Mouse (Mus musculus): Measurements from ENCODE around the gene Chrnb1. TPM values are rescaled to one million over a fixed set of nuclear protein-coding genes. Genes with fewer than 3 reads are reported as not detected.

Gene Chrnb1
- polyA plus RNA-seq, 1 experiment from 2014 or later = 3.5 TPM

DNA sequence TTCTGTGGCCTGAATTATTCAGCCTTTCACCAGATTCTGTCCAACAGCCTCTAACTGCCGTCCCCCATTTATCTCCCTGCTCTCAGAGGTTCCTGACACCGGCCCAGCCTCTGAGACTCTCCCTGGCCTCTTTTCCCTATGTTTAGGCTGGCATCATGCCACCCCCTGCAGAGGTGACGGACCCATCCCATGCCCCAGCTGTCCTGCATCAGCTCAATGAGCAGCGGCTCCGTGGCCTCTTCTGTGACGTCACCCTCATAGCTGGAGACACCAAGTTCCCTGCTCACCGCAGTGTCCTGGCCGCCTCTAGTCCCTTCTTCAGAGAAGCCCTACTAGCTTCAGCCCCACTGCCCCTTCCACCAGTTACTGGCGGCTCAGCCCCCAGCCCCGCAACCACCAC is 20.0 kb downstream of the Chrnb1 start:
- 69% methylated on average over 10 of the region's 10 CpGs for WGBS
- no peaks in the 10 kb centered on the region for H3K9me3 ChIP-seq (ENCODE audit: control insufficient read depth, low read length)
- H3K4me3 ChIP-seq (ENCODE audit: low read depth, low read length) = no peak overlapping the region
- no peak overlapping the region for H3K27ac ChIP-seq (ENCODE audit: low read depth)
- ATAC-seq (replicated peaks; ENCODE audit: low FRiP score, low TSS enrichment, low read depth) (no peak), DNase-seq (ENCODE audit: low spot score) (no peak)
- H3K27me3 ChIP-seq (replicated peaks; ENCODE audit: control insufficient read depth, insufficient read depth, low read length) = no peaks in the 10 kb centered on the region
- no peaks in the 10 kb centered on the region for H3K4me1 ChIP-seq (replicated peaks; ENCODE audit: control insufficient read depth, insufficient read depth, low read length)
- H3K4me2 ChIP-seq (ENCODE audit: low read length) = no peak overlapping the region
- no peaks in the 10 kb centered on the region; the same call in 1 of the 2 replicates for H3K36me3 ChIP-seq (ENCODE audit: control insufficient read depth, insufficient read depth, low read length)
- H3K9ac ChIP-seq (ENCODE audit: low read length) = no peak overlapping the region

GRCm38 (mm10) chr11:69774961-69775360 is 20.8 kb downstream of the Chrnb1 start:
- 66% methylated on average over 5 of the region's 5 CpGs for WGBS
- H3K4me3 ChIP-seq (ENCODE audit: low read depth, low read length) = no peak overlapping the region
- ATAC-seq (replicated peaks; ENCODE audit: low FRiP score, low TSS enrichment, low read depth) (no peak), DNase-seq (ENCODE audit: low spot score) (no peak)
- no peak overlapping the region for H3K27ac ChIP-seq (ENCODE audit: low read depth)
- no peak overlapping the region for H3K4me2 ChIP-seq (ENCODE audit: low read length)
- no peak overlapping the region for H3K9ac ChIP-seq (ENCODE audit: low read length)
- no peaks in the 10 kb centered on the region; the same call in 1 of the 2 replicates for H3K36me3 ChIP-seq (ENCODE audit: control insufficient read depth, insufficient read depth, low read length)
- no peaks in the 10 kb centered on the region for H3K27me3 ChIP-seq (replicated peaks; ENCODE audit: control insufficient read depth, insufficient read depth, low read length)
- H3K9me3 ChIP-seq (ENCODE audit: control insufficient read depth, low read length) = no peaks in the 10 kb centered on the region
- H3K4me1 ChIP-seq (replicated peaks; ENCODE audit: control insufficient read depth, insufficient read depth, low read length) = no peaks in the 10 kb centered on the region

- H3K27ac ChIP-seq (ENCODE audit: low read depth) = 0 out of 2 replicates have a peak overlapping the region, but pooled peaks have one; percentile 3
These were observed 28.2 kb downstream of the Chrnb1 start for GRCm38 (mm10) chr11:69767625-69767909.

DNA sequence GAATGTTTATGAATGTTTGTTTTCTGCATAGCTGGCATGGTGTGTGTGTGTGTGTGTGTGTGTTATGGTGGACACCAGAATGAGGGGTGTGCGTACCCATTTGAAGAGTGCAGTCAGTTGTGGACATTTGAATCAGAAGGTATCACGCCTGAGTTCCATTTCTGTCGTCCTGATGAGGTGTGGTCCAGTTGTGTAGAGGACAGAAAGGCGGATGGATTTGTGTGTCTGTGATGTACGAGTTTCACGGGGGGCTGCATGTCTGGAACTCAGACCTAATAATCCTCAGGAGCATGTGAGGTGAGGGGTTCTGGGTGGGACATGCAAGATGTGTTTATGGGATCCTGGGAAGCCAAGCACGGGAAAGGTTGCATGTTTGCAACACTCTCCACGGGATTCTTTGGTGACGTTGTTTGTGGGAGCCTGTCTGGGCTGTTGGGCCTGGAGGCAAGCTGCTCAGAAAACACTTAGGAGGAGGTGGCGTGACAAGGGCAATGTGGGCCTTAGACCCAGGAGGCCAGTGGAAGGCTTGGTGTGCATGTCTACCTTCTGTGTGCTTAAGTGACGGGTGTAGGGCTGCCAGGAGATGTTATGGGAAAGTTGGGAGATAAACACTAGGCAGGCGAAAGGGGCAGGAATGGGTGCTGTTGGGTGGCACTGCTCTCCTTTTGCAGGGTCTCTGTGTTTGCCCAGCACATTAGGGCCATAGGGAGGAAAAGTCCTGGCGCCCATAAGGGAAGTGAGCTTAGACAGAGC is 28.7 kb downstream of the Chrnb1 start:
- Histone ChIP-seq H3K27ac (ENCODE audit: low read depth) (0 out of 2 replicates have a peak overlapping the region, but pooled peaks have one; percentile 3), H3K9ac (ENCODE audit: low read length) (0 out of 2 replicates have a peak overlapping the region, but pooled peaks have one; percentile 94), H3K4me3 (ENCODE audit: low read depth, low read length) (peak overlapping the region; percentile 77), H3K27me3 (replicated peaks; ENCODE audit: control insufficient read depth, insufficient read depth, low read length) (no peaks in the 10 kb centered on the region), H3K4me2 (ENCODE audit: low read length) (peak overlapping the region; percentile 67), H3K4me1 (replicated peaks; ENCODE audit: control insufficient read depth, insufficient read depth, low read length) (peaks cover 14% of the 10 kb centered on the region), H3K9me3 (ENCODE audit: control insufficient read depth, low read length) (no peaks in the 10 kb centered on the region), H3K36me3 (ENCODE audit: control insufficient read depth, insufficient read depth, low read length) (no peaks in the 10 kb centered on the region)
- 61% methylated on average over 13 of the region's 13 CpGs for WGBS
- ATAC-seq (replicated peaks; ENCODE audit: low FRiP score, low TSS enrichment, low read depth) = no peak
- peak; percentile 50 for DNase-seq (ENCODE audit: low spot score)

More at GRCm38 (mm10) chr11:69767625-69767909, 28.2 kb downstream of the Chrnb1 start:
- H3K9ac ChIP-seq (ENCODE audit: low read length) = no peak overlapping the region
- H3K4me2 ChIP-seq (ENCODE audit: low read length) = peak overlapping the region; percentile 67
- H3K36me3 ChIP-seq (ENCODE audit: control insufficient read depth, insufficient read depth, low read length) = no peaks in the 10 kb centered on the region
- H3K4me3 ChIP-seq (ENCODE audit: low read depth, low read length) = no peak overlapping the region
- ATAC-seq (replicated peaks; ENCODE audit: low FRiP score, low TSS enrichment, low read depth) = no peak
- WGBS = 64% methylated on average over 4 of the region's 4 CpGs
- peaks cover 14% of the 10 kb centered on the region for H3K4me1 ChIP-seq (replicated peaks; ENCODE audit: control insufficient read depth, insufficient read depth, low read length)
- no peaks in the 10 kb centered on the region for H3K9me3 ChIP-seq (ENCODE audit: control insufficient read depth, low read length)
- H3K27me3 ChIP-seq (replicated peaks; ENCODE audit: control insufficient read depth, insufficient read depth, low read length) = no peaks in the 10 kb centered on the region
- DNase-seq (ENCODE audit: low spot score) = no peak

DNA sequence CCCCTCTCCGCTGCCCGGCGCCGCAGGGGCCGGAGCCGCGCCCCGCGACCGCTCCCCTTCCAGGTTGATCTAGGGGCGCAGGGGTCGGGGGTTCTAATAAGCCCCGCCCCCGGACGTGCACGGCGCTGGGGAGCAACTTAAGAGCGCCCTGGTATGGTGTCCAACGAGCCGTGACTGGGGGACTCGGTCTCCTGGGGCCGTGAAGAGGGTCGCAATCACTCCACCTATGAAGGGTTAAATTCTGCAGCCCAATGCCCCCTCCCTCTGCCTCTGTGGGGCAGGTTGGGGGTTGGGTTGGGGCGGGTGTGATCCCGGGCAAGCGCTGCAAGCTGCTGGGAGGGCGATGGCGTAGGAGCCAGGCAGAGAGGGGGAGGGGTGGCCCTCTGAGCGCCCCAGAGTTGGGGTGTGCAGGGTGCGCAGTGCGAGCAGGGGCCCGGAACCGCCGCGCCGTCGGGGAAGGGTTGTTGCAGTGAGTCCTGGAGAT is 29.6 kb downstream of the Chrnb1 start:
- ATAC-seq (replicated peaks; ENCODE audit: low FRiP score, low TSS enrichment, low read depth) = peak; percentile 79
- no peaks in the 10 kb centered on the region for H3K9me3 ChIP-seq (ENCODE audit: control insufficient read depth, low read length)
- peaks cover 14% of the 10 kb centered on the region for H3K4me1 ChIP-seq (replicated peaks; ENCODE audit: control insufficient read depth, insufficient read depth, low read length)
- H3K27ac ChIP-seq (ENCODE audit: low read depth) = peak overlapping the region; percentile 84
- peak overlapping the region; percentile 77 for H3K4me3 ChIP-seq (ENCODE audit: low read depth, low read length)
- H3K36me3 ChIP-seq (ENCODE audit: control insufficient read depth, insufficient read depth, low read length) = no peaks in the 10 kb centered on the region
- H3K9ac ChIP-seq (ENCODE audit: low read length) = peak overlapping the region; percentile 94
- no peaks in the 10 kb centered on the region for H3K27me3 ChIP-seq (replicated peaks; ENCODE audit: control insufficient read depth, insufficient read depth, low read length)
- peak; percentile 86 for DNase-seq (ENCODE audit: low spot score)
- peak overlapping the region; percentile 67 for H3K4me2 ChIP-seq (ENCODE audit: low read length)
- WGBS = under 1% methylated on average over 27 of the region's 37 CpGs

- Histone ChIP-seq H3K9me3 (ENCODE audit: control insufficient read depth, low read length) (no peaks in the 10 kb centered on the region), H3K27me3 (replicated peaks; ENCODE audit: control insufficient read depth, insufficient read depth, low read length) (no peaks in the 10 kb centered on the region), H3K9ac (ENCODE audit: low read length) (peak within 1 kb of the TSS; percentile 94), H3K36me3 (ENCODE audit: control insufficient read depth, insufficient read depth, low read length) (no peaks in the 10 kb centered on the region), H3K4me2 (ENCODE audit: low read length) (peak within 1 kb of the TSS; percentile 67), H3K4me3 (ENCODE audit: low read depth, low read length) (peak within 1 kb of the TSS; percentile 77), H3K4me1 (replicated peaks; ENCODE audit: control insufficient read depth, insufficient read depth, low read length) (peaks cover 17% of the 10 kb centered on the region), H3K27ac (ENCODE audit: low read depth) (peak within 1 kb of the TSS; percentile 84)
- peak; percentile 76 for DNase-seq (ENCODE audit: low spot score)
- peak; percentile 57 for ATAC-seq (replicated peaks; ENCODE audit: low FRiP score, low TSS enrichment, low read depth)
- 20% methylated on average over 36 of the region's 55 CpGs for WGBS
These were observed 30.3 kb downstream of the Chrnb1 start, which contains the start of gene Zbtb4 for GRCm38 (mm10) chr11:69765221-69766125. TSS of gene Zbtb4 (plus strand) at chr11:69765912.

- Histone ChIP-seq H3K27me3 (replicated peaks; ENCODE audit: control insufficient read depth, insufficient read depth, low read length) (no peaks in the 10 kb centered on the region), H3K4me2 (ENCODE audit: low read length) (no peak overlapping the region), H3K27ac (ENCODE audit: low read depth) (no peak overlapping the region), H3K4me1 (replicated peaks; ENCODE audit: control insufficient read depth, insufficient read depth, low read length) (peaks cover 27% of the 10 kb centered on the region), H3K4me3 (ENCODE audit: low read depth, low read length) (no peak overlapping the region), H3K9me3 (ENCODE audit: control insufficient read depth, low read length) (no peaks in the 10 kb centered on the region), H3K9ac (ENCODE audit: low read length) (no peak overlapping the region), H3K36me3 (ENCODE audit: control insufficient read depth, insufficient read depth, low read length) (no peaks in the 10 kb centered on the region)
- ATAC-seq (replicated peaks; ENCODE audit: low FRiP score, low TSS enrichment, low read depth) (no peak), DNase-seq (ENCODE audit: low spot score) (no peak)
- 68% methylated on average over 7 of the region's 7 CpGs for WGBS
These were observed 32.2 kb downstream of the Chrnb1 start for GRCm38 (mm10) chr11:69763551-69763950.

DNA sequence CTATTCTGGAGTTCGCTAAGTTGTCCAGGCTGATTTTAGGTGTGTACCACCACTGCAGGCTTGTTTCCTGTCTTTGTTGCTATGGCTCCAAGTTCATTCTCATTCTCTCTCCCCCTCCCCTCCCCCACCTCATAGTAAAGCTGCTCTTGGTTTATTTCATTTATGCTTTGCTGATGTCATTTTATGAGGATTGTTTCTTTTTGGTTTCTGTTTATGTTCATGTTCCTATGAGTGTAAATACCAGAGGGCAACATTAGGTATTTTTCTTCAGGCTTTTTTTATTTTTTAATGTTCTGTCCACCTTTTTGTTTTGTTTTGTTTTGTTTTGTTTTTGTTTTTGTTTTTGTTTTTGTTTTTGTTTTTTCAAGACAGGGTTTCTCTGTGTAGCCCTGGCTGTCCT is 33.9 kb downstream of the Chrnb1 start, which contains the start of gene Slc35g3:
Slc35g3 (minus strand) TSS at position 101 of the 400 bp plus-strand sequence.
- Histone ChIP-seq H3K4me3 (ENCODE audit: low read depth, low read length) (no peak within 1 kb of the TSS), H3K36me3 (ENCODE audit: control insufficient read depth, insufficient read depth, low read length) (no peaks in the 10 kb centered on the region), H3K4me2 (ENCODE audit: low read length) (no peak within 1 kb of the TSS), H3K4me1 (replicated peaks; ENCODE audit: control insufficient read depth, insufficient read depth, low read length) (peaks cover 24% of the 10 kb centered on the region), H3K27me3 (replicated peaks; ENCODE audit: control insufficient read depth, insufficient read depth, low read length) (no peaks in the 10 kb centered on the region), H3K27ac (ENCODE audit: low read depth) (no peak within 1 kb of the TSS), H3K9ac (ENCODE audit: low read length) (no peak within 1 kb of the TSS), H3K9me3 (ENCODE audit: control insufficient read depth, low read length) (no peaks in the 10 kb centered on the region)
- DNase-seq (ENCODE audit: low spot score) (no peak), ATAC-seq (replicated peaks; ENCODE audit: low FRiP score, low TSS enrichment, low read depth) (no peak)
- WGBS = 75% methylated on average over 1 of the region's 1 CpGs
